Mouse (Mus musculus) CH12.LX (cell line): ENCODE data around the gene Ophn1. TPM values are rescaled to one million over a fixed set of nuclear protein-coding genes. Genes with fewer than 3 reads are reported as not detected.

Experiments
- DNase-seq: peaks from one replicate; pipeline ENCODE4 v3.0.0-alpha.2; 2013; ENCODE audit errors: extremely low read depth
- H3K27ac ChIP-seq: 2 replicates; pipeline ENCODE4 v1.5.1; 2012; ENCODE audit warnings: low read depth, mild to moderate bottlenecking, control low read depth, moderate library complexity; ENCODE audit not compliant: insufficient read depth
- H3K27me3 ChIP-seq: replicated peaks from 2 replicates; pipeline ENCODE3; 2012; ENCODE audit warnings: inconsistent platforms
- H3K36me3 ChIP-seq, 2 experiments: replicated peaks in 1 of 2; 2 replicates each; pipeline versions ENCODE3 to v1.6.1; 2012; ENCODE audit warnings: inconsistent platforms in 1 of 2, low read length in 1 of 2, mild to moderate bottlenecking in 1 of 2, mixed read lengths in 1 of 2, moderate library complexity in 1 of 2; ENCODE audit not compliant: control insufficient read depth in 1 of 2, insufficient read depth in 1 of 2
- H3K4me1 ChIP-seq, 2 experiments: 2 replicates each; pipeline ENCODE4 v1.6.1; 2012; ENCODE audit warnings: inconsistent platforms in 1 of 2, moderate library complexity in 1 of 2; ENCODE audit not compliant: insufficient read depth in 2 of 2, control insufficient read depth in 1 of 2
- H3K4me2 ChIP-seq: 2 replicates; pipeline ENCODE4 v1.6.1; 2012; ENCODE audit warnings: low read depth, mild to moderate bottlenecking, control low read depth; ENCODE audit not compliant: poor library complexity, insufficient read depth, severe bottlenecking
- H3K4me3 ChIP-seq, 3 experiments: fragments of 150-350 bp in 1 of 3; sonication (generic) in 1 of 3; replicated peaks in 1 of 3; 2 replicates each; pipeline versions ENCODE3 to v1.5.1; 2011 to 2012; ENCODE audit warnings: low read depth in 2 of 3, low read length in 2 of 3, mild to moderate bottlenecking in 2 of 3, moderate library complexity in 2 of 3, control low read depth in 1 of 3, improper control_type of control experiment in 1 of 3, inconsistent platforms in 1 of 3, mixed read lengths in 1 of 3; ENCODE audit not compliant: poor library complexity in 1 of 3
- H3K79me2 ChIP-seq: replicated peaks from 2 replicates; pipeline ENCODE4 v1.6.1; 2012; ENCODE audit warnings: mild to moderate bottlenecking, moderate library complexity; ENCODE audit not compliant: control insufficient read depth, poor library complexity, insufficient read depth, severe bottlenecking; ENCODE audit errors: extremely low read depth
- H3K9ac ChIP-seq: 2 replicates; pipeline ENCODE4 v1.6.1; 2012; ENCODE audit warnings: low read depth, mild to moderate bottlenecking, control low read depth, moderate library complexity; ENCODE audit not compliant: insufficient read depth
- H3K9me3 ChIP-seq: replicated peaks from 2 replicates; pipeline ENCODE3; 2012; ENCODE audit warnings: low read length, inconsistent platforms, mixed read lengths
- EP300 ChIP-seq: IDR thresholded peaks from 2 replicates; pipeline ENCODE4 v1.6.1; 2011; ENCODE audit warnings: low read length, improper control_type of control experiment
- GABPA ChIP-seq: IDR thresholded peaks from 2 replicates; pipeline ENCODE4 v1.6.1; 2012; ENCODE audit warnings: low read depth, low read length, improper control_type of control experiment, inconsistent platforms; ENCODE audit not compliant: insufficient replicate concordance
- IRF4 ChIP-seq: IDR thresholded peaks from 2 replicates; pipeline ENCODE4 v1.6.1; 2014; ENCODE audit warnings: low read depth, mild to moderate bottlenecking, inconsistent platforms, low read length, improper control_type of control experiment
- MAX ChIP-seq: IDR thresholded peaks from 2 replicates; pipeline ENCODE4 v1.6.1; 2011; ENCODE audit warnings: low read length, improper control_type of control experiment
- MEF2A ChIP-seq: IDR thresholded peaks from 2 replicates; pipeline ENCODE4 v1.6.1; 2014; ENCODE audit warnings: low read depth, mild to moderate bottlenecking, inconsistent platforms, low read length, improper control_type of control experiment, borderline replicate concordance
- MXI1 ChIP-seq: IDR thresholded peaks from 2 replicates; pipeline ENCODE4 v1.6.1; 2011; ENCODE audit warnings: mild to moderate bottlenecking, low read depth, low read length, improper control_type of control experiment
- MYC ChIP-seq: IDR thresholded peaks from 2 replicates; pipeline ENCODE4 v1.6.1; 2011; ENCODE audit warnings: low read depth, mild to moderate bottlenecking, improper control_type of control experiment, low read length
- NELFE ChIP-seq: IDR thresholded peaks from 2 replicates; pipeline ENCODE4 v1.6.1; 2011; ENCODE audit warnings: low read depth, low read length, improper control_type of control experiment
- PAX5 ChIP-seq: IDR thresholded peaks from 2 replicates; pipeline ENCODE4 v1.6.1; 2012; ENCODE audit warnings: low read length, inconsistent platforms, mixed read lengths
- POLR2AphosphoS2 ChIP-seq: IDR thresholded peaks from 2 replicates; pipeline ENCODE4 v1.6.1; 2011; ENCODE audit warnings: low read depth, low read length, improper control_type of control experiment
- RAD21 ChIP-seq: IDR thresholded peaks from 2 replicates; pipeline ENCODE4 v1.6.1; 2011; ENCODE audit warnings: low read depth, mild to moderate bottlenecking, low read length, improper control_type of control experiment, moderate library complexity
- RCOR1 ChIP-seq: conservative IDR thresholded peaks from 2 replicates; pipeline ENCODE4 v1.6.1; 2012; ENCODE audit warnings: low read depth, mild to moderate bottlenecking, inconsistent platforms, low read length, improper control_type of control experiment
- SIN3A ChIP-seq: IDR thresholded peaks from 2 replicates; pipeline ENCODE4 v1.6.1; 2012; ENCODE audit warnings: low read length, improper control_type of control experiment, inconsistent platforms
- TCF12 ChIP-seq: IDR thresholded peaks from 2 replicates; pipeline ENCODE4 v1.6.1; 2014; ENCODE audit warnings: low read depth, mild to moderate bottlenecking, inconsistent platforms, low read length, improper control_type of control experiment
- UBTF ChIP-seq: IDR thresholded peaks from 2 replicates; pipeline ENCODE4 v1.6.1; 2012; ENCODE audit warnings: low read depth, mild to moderate bottlenecking, inconsistent platforms, low read length, improper control_type of control experiment, moderate library complexity
- USF1 ChIP-seq: IDR thresholded peaks from 2 replicates; pipeline ENCODE4 v1.6.1; 2014; ENCODE audit warnings: low read depth, mild to moderate bottlenecking, inconsistent platforms, low read length, improper control_type of control experiment
- USF2 ChIP-seq: conservative IDR thresholded peaks from 2 replicates; pipeline ENCODE4 v1.6.1; 2011; ENCODE audit warnings: low read depth, low read length, improper control_type of control experiment
- ZKSCAN1 ChIP-seq: IDR thresholded peaks from 2 replicates; pipeline ENCODE4 v1.6.1; 2012; ENCODE audit warnings: low read depth, inconsistent platforms, low read length, improper control_type of control experiment, borderline replicate concordance
- ZMIZ1 ChIP-seq: IDR thresholded peaks from 2 replicates; pipeline ENCODE4 v1.6.1; 2012; ENCODE audit warnings: low read depth, mild to moderate bottlenecking, inconsistent platforms, low read length, improper control_type of control experiment
- dilution Hi-C: fragments of 300-500 bp; cut with MboI; formaldehyde crosslinking; loops from 2 replicates; pipeline ENCODE4 v1.14.3; 2020; ENCODE audit warnings: low sequenced_read_pairs; ENCODE audit not compliant: extremely low pct_unique_long_range_greater_than_20kb, extremely low pct_ligation_motif_present
- in situ Hi-C: fragments of 300-500 bp; cut with MboI; formaldehyde crosslinking; loops from 3 replicates; pipeline ENCODE4 v1.14.3; 2019; ENCODE audit warnings: low sequenced_read_pairs, low pct_ligation_motif_present, low pct_unique_long_range_greater_than_20kb, mixed read lengths
- polyA plus RNA-seq: library from polyadenylated mRNA; unstranded; fragments of >175 nt; gene quantifications from 2 replicates; pipeline ENCODE4 v1.2.1, GENCODE M21; 2012; ENCODE audit warnings: low read depth; ENCODE audit not compliant: insufficient read length
- total RNA-seq, 2 experiments: library from RNA; depleted of rRNA; stranded (reverse); fragments of 300-350 nt in 1 of 2; fragments of >200 nt in 1 of 2; gene quantifications; 2 replicates each; pipeline ENCODE4 v1.2.3; 2012 to 2014

Gene Ophn1
- total and polyA plus RNA-seq, 3 experiments: not detected

DNA sequence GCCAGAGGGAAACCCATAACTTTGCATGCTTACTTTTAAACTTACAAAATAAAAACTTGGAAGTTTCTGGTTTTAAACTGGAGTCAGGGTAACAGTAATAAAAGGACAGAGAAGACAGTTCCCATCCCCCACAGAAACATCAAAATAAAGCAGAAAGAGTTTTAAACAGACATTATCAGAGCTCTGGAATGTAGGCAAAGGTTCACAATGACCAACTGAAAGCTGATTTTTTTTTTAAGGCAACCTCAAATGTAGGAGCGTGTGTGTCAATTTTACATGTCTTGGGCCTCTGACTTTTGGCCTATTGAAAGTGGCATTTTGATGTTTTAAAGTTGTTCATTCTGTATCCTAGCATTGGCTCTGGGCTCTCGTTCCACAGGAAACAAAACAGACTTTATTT lies 49.2 kb downstream of the Ophn1 start:
- dilution Hi-C loops (no loop called here), in situ Hi-C loops (no loop called here)
- Histone ChIP-seq H3K4me2 (no peak overlapping the region), H3K79me2 (no peaks in the 10 kb centered on the region), H3K9me3 (no peaks in the 10 kb centered on the region), H3K36me3 (no peaks in the 10 kb centered on the region), H3K9ac (no peak overlapping the region), H3K4me3 (no peak overlapping the region), H3K27ac (no peak overlapping the region), H3K4me1 (no peaks in the 10 kb centered on the region), H3K27me3 (no peaks in the 10 kb centered on the region)
- no peak for DNase-seq
- TF ChIP-seq SIN3A: no peak
- no peak for TF ChIP-seq PAX5
- no peak for TF ChIP-seq TCF12
- no peak for TF ChIP-seq UBTF
- no peak for TF ChIP-seq GABPA
- TF ChIP-seq ZKSCAN1: no peak
- no peak for TF ChIP-seq MXI1
- no peak for TF ChIP-seq MYC
- no peak for TF ChIP-seq NELFE

DNA sequence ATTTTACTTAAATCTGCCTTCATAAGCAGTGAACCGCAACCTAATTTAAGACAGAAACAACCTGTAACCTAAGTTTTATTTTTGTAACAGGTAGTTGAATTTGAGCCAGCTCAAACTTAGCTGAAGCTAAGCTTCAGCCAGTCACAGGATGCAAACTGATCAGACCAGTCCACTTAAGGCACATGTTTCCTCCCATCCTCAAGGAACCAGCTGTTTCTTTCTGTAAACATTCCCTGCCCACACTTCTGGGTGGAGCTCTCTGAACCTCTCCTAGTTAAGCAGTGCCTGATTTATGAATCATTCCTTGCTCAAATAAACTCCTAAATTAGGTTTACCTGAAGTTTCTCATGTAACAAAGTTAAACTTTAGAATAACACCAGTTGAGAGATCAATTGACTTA lies 54.8 kb downstream of the Ophn1 start:
- Histone ChIP-seq H3K4me2 (no peak overlapping the region), H3K4me1 (no peaks in the 10 kb centered on the region), H3K36me3 (no peaks in the 10 kb centered on the region), H3K9me3 (no peaks in the 10 kb centered on the region), H3K4me3 (no peak overlapping the region), H3K27me3 (no peaks in the 10 kb centered on the region), H3K79me2 (no peaks in the 10 kb centered on the region), H3K9ac (no peak overlapping the region), H3K27ac (no peak overlapping the region)
- DNase-seq: no peak
- TF ChIP-seq MXI1 (no peak), EP300 (no peak), IRF4 (no peak), USF2 (no peak), GABPA (no peak), MAX (no peak), MYC (no peak), UBTF (no peak), POLR2AphosphoS2 (no peak), RCOR1 (no peak), ZMIZ1 (no peak), RAD21 (no peak), MEF2A (no peak), USF1 (no peak)
- dilution Hi-C loops: no loop called here
- in situ Hi-C loops: no loop called here
